Mouse (Mus musculus) neural tube, embryonic 12.5 days (tissue): Measurements from ENCODE around the gene Cers1. TPM values are rescaled to one million over a fixed set of nuclear protein-coding genes. Genes with fewer than 3 reads are reported as not detected.

Experiments
- ATAC-seq: fragments of 200-750 bp; cut with Nextera tagmentation; 2 replicates; pipeline ENCODE4 v1.8.0; 2017; ENCODE audit warnings: low read depth, mild to moderate bottlenecking, moderate TSS enrichment, moderate library complexity; ENCODE audit not compliant: low FRiP score
- H3K27ac ChIP-seq: fragments of 300-500 bp; sonication (generic); 2 replicates; pipeline ENCODE4 v1.5.1; 2016
- H3K27me3 ChIP-seq: fragments of 300-500 bp; sonication (generic); replicated peaks from 2 replicates; pipeline ENCODE4 v1.6.1; 2016; ENCODE audit warnings: mild to moderate bottlenecking
- H3K36me3 ChIP-seq: fragments of 300-500 bp; sonication (generic); 2 replicates; pipeline ENCODE4 v1.6.1; 2016; ENCODE audit warnings: mild to moderate bottlenecking
- H3K4me1 ChIP-seq: fragments of 300-500 bp; sonication (generic); 2 replicates; pipeline ENCODE4 v1.6.1; 2016
- H3K4me2 ChIP-seq: fragments of 300-500 bp; sonication (generic); replicated peaks from 2 replicates; pipeline ENCODE4 v1.6.1; 2016; ENCODE audit warnings: mild to moderate bottlenecking
- H3K4me3 ChIP-seq: fragments of 300-500 bp; sonication (generic); 2 replicates; pipeline ENCODE4 v1.5.1; 2016
- H3K9ac ChIP-seq: fragments of 300-500 bp; sonication (generic); 2 replicates; pipeline ENCODE4 v1.6.1; 2016; ENCODE audit warnings: mild to moderate bottlenecking
- H3K9me3 ChIP-seq: fragments of 300-500 bp; sonication (generic); 2 replicates; pipeline ENCODE4 v1.6.1; 2016; ENCODE audit warnings: mild to moderate bottlenecking
- WGBS: fragments of 180-500 bp; shearing (Covaris S2); methylation state at CpG from one replicate; pipeline ENCODE4 v1.1.7; 2016; 5-methylcytosine and 5-hydroxymethylcytosine counted together
- polyA plus RNA-seq: library from polyadenylated mRNA; unstranded; fragments of >200 nt; fragmentation: Nextera tagmentation; extraction: Ambion mirVana; gene quantifications from 2 replicates; pipeline ENCODE4 v1.2.1, GENCODE M21; 2016

Gene Cers1
- polyA plus RNA-seq, 1 experiment from 2014 or later = 13.7 TPM

GRCm38 (mm10) chr8:70380069-70380468 lies 64.5 kb downstream of the Cers1 start:
- Histone ChIP-seq H3K27ac (no peak overlapping the region), H3K36me3 (peaks cover 3% of the 10 kb centered on the region; the same call in 1 of the 2 replicates), H3K9ac (no peak overlapping the region), H3K27me3 (peaks cover 63% of the 10 kb centered on the region), H3K4me2 (no peak overlapping the region), H3K9me3 (no peaks in the 10 kb centered on the region), H3K4me1 (peaks cover 6% of the 10 kb centered on the region), H3K4me3 (no peak overlapping the region)
- no peak for ATAC-seq
- WGBS = 84% methylated on average over 12 of the region's 12 CpGs

Other genes with a start within 250 kb of the Cers1 start
- gene Tm6sf2, start 242.9 kb upstream of the Cers1 start, polyA plus RNA-seq = 1.2 and 1.7 TPM in 2 replicates
- 0.33 and 0.50 TPM in 2 replicates for gene Hapln4, start 232.3 kb upstream of the Cers1 start, polyA plus RNA-seq
- gene Ncan, start 194.9 kb upstream of the Cers1 start, polyA plus RNA-seq = 88.8 and 93.9 TPM in 2 replicates
- 29.2 and 32.0 TPM in 2 replicates for gene Nr2c2ap, start 184.4 kb upstream of the Cers1 start, polyA plus RNA-seq
- gene Rfxank, start 176.6 kb upstream of the Cers1 start, polyA plus RNA-seq = 16.5 and 17.2 TPM in 2 replicates
- 44.9 and 49.1 TPM in 2 replicates for gene Borcs8, start 176.3 kb upstream of the Cers1 start, polyA plus RNA-seq
- 0.29 and 0.38 TPM in 2 replicates for gene Mef2b, start 176.1 kb upstream of the Cers1 start, polyA plus RNA-seq
- 55.7 and 58.6 TPM in 2 replicates for gene Tmem161a, start 143.4 kb upstream of the Cers1 start, polyA plus RNA-seq
- 4.1 and 4.9 TPM in 2 replicates for gene Slc25a42, start 103.5 kb upstream of the Cers1 start, polyA plus RNA-seq
- gene Sugp2, start 81.5 kb upstream of the Cers1 start, polyA plus RNA-seq = 68.0 and 68.2 TPM in 2 replicates
- 56.1 and 59.9 TPM in 2 replicates for gene Armc6, start 81.3 kb upstream of the Cers1 start, polyA plus RNA-seq
- gene Homer3, start 32.9 kb upstream of the Cers1 start, polyA plus RNA-seq = 94.3 and 99.6 TPM in 2 replicates
- gene Ddx49, start 13.3 kb upstream of the Cers1 start, polyA plus RNA-seq = 50.4 and 50.8 TPM in 2 replicates
- gene Cope, start 13.3 kb upstream of the Cers1 start, polyA plus RNA-seq = 266 and 267 TPM in 2 replicates
- gene Gdf1, start 14.0 kb downstream of the Cers1 start, polyA plus RNA-seq = 2.3 and 3.9 TPM in 2 replicates
- 29.4 and 31.3 TPM in 2 replicates for gene Upf1, start 37.5 kb downstream of the Cers1 start, polyA plus RNA-seq
- gene Comp, start 57.8 kb downstream of the Cers1 start, polyA plus RNA-seq = 0.42 and 0.68 TPM in 2 replicates
- gene Crtc1, start 123.8 kb downstream of the Cers1 start, polyA plus RNA-seq = 22.3 and 24.6 TPM in 2 replicates
- 20.4 and 22.5 TPM in 2 replicates for gene Klhl26, start 161.2 kb downstream of the Cers1 start, polyA plus RNA-seq
- 37.9 and 38.3 TPM in 2 replicates for gene Tmem59l, start 171.6 kb downstream of the Cers1 start, polyA plus RNA-seq
- gene Crlf1, start 177.4 kb downstream of the Cers1 start, polyA plus RNA-seq = 1.9 and 4.5 TPM in 2 replicates
- gene Rex1bd, start 191.0 kb downstream of the Cers1 start, polyA plus RNA-seq = 123 and 135 TPM in 2 replicates
- gene Uba52, start 195.0 kb downstream of the Cers1 start, polyA plus RNA-seq = 766 and 781 TPM in 2 replicates
- 349 and 353 TPM in 2 replicates for gene Fkbp8, start 211.9 kb downstream of the Cers1 start, polyA plus RNA-seq
- gene Kxd1, start 212.2 kb downstream of the Cers1 start, polyA plus RNA-seq = 45.5 and 50.3 TPM in 2 replicates
- gene Ell, start 223.7 kb downstream of the Cers1 start, polyA plus RNA-seq = 17.8 and 19.5 TPM in 2 replicates